Mouse (Mus musculus) embryonic facial prominence, embryonic 13.5 days (tissue): ENCODE measurements around the gene Dpp7. TPM values are rescaled to one million over a fixed set of nuclear protein-coding genes. Genes with fewer than 3 reads are reported as not detected.
A peak's percentile ranks its signal among the peaks of the same experiment; 100 is the strongest.

Experiments used
- ATAC-seq: fragments of 200-750 bp; cut with Nextera tagmentation; 2 replicates; pipeline ENCODE4 v1.8.0; 2017; ENCODE audit warnings: low read depth; ENCODE audit not compliant: insufficient number of reproducible peaks, insufficient read depth, low FRiP score, low TSS enrichment
- H3K27ac ChIP-seq: fragments of 300-500 bp; sonication (generic); 2 replicates; pipeline ENCODE4 v1.5.1; 2015; ENCODE audit warnings: moderate library complexity, mild to moderate bottlenecking, inconsistent platforms
- H3K27me3 ChIP-seq: fragments of 300-500 bp; sonication (generic); 2 replicates; pipeline ENCODE4 v1.6.1; 2015; ENCODE audit warnings: mild to moderate bottlenecking, inconsistent platforms
- H3K36me3 ChIP-seq: fragments of 300-500 bp; sonication (generic); 2 replicates; pipeline ENCODE4 v1.6.1; 2015; ENCODE audit warnings: mild to moderate bottlenecking, inconsistent platforms
- H3K4me1 ChIP-seq: fragments of 300-500 bp; sonication (generic); 2 replicates; pipeline ENCODE4 v1.6.1; 2015; ENCODE audit warnings: inconsistent platforms
- H3K4me2 ChIP-seq: fragments of 300-500 bp; sonication (generic); 2 replicates; pipeline ENCODE4 v1.6.1; 2015; ENCODE audit warnings: moderate library complexity, mild to moderate bottlenecking, inconsistent platforms
- H3K4me3 ChIP-seq: fragments of 300-500 bp; sonication (generic); 2 replicates; pipeline ENCODE4 v1.5.1; 2015; ENCODE audit warnings: mild to moderate bottlenecking, inconsistent platforms
- H3K9ac ChIP-seq: fragments of 300-500 bp; sonication (generic); 2 replicates; pipeline ENCODE4 v1.6.1; 2015; ENCODE audit warnings: mild to moderate bottlenecking, inconsistent platforms
- H3K9me3 ChIP-seq: fragments of 300-500 bp; sonication (generic); 2 replicates; pipeline ENCODE4 v1.6.1; 2016; ENCODE audit warnings: inconsistent platforms
- WGBS: fragments of 180-500 bp; shearing (Covaris S2); methylation state at CpG from one replicate; pipeline ENCODE4 v1.1.7; 2015; ENCODE audit warnings: mixed read lengths; 5-methylcytosine and 5-hydroxymethylcytosine counted together
- polyA plus RNA-seq: library from polyadenylated mRNA; unstranded; fragments of >200 nt; fragmentation: Nextera tagmentation; extraction: Ambion mirVana; gene quantifications from 2 replicates; pipeline ENCODE4 v1.2.1, GENCODE M21; 2015

The Dpp7 gene
- polyA plus RNA-seq: 23.0 and 25.5 TPM in 2 replicates

DNA sequence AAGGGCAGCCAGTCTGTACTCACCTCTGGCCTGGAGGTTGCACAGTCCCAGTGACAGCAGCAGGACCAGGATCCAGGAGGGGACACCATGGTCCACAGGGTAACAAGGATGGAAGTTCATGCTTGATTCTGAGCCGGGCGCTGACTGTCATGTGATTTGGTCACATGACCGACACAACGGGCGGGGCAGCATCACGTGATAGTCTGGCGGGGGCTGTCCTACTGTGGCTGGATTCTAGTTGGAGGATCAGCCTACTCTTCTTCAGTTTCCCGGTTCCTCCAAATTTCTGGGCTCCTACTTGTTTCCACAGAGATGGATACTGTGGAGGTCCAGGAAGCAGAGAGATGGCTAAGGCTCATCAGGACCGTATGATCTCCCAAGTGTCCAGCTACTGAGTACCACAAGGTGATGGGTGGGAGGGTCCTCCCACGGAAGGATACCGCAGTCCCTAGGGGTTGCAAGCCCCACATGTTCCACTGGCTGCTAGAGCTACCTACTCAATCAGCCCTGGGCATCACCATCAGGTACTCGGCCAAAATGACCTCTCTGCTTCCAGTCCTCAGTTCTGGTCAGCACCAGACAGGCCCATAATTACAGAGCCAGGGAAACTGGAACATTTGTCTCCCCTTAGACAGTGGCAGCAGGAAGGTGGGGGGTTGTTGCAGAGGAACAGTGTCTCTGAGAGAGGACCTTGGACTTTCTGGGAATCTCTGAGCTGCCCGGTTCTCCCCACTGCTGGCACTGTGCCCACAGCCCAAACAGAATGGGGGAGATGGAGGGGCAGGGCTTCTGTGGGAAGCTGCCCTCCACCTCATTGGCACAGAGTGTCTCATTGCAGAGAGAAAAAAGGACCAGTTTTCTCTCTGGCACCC lies at the start of gene Dpp7:
Gene Dpp7, minus strand, starts transcription at position 152 of the 872 bp plus-strand sequence.
- Histone ChIP-seq H3K9me3 (no peaks in the 10 kb centered on the region), H3K27ac (no peak within 1 kb of the TSS), H3K36me3 (peaks cover 28% of the 10 kb centered on the region), H3K4me1 (peaks cover 26% of the 10 kb centered on the region), H3K9ac (peak within 1 kb of the TSS; percentile 76), H3K27me3 (no peaks in the 10 kb centered on the region), H3K4me2 (peak within 1 kb of the TSS; percentile 91), H3K4me3 (peak within 1 kb of the TSS; percentile 62)
- 5% methylated on average over 13 of the region's 13 CpGs for WGBS
- ATAC-seq: peak; percentile 62; the same call in 1 of the 2 replicates

DNA sequence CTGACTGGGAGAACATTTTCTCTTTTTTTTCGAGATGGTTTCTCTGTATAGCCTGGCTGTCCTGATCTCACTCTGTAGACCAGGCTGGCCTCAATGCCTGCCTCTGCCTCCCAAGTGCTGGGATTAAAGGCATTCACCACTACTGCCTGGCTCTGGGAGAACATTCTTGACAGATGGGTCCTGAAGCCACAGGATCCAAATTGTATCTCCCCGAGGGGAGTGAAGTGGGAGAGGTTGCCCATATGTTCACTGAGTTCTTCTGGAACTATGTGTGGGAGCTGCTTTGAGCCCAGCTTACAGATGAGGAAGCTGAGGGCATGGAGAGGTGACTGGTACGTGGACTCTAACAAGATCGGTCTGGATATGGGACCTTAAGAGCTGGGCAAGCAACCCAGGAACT lies 47.8 kb upstream of the Dpp7 start:
- Histone ChIP-seq H3K27me3 (peaks cover 72% of the 10 kb centered on the region), H3K9ac (no peak overlapping the region), H3K4me2 (peak overlapping the region; percentile 80), H3K9me3 (no peaks in the 10 kb centered on the region), H3K36me3 (no peaks in the 10 kb centered on the region), H3K4me3 (peak overlapping the region; percentile 63), H3K4me1 (peaks cover 14% of the 10 kb centered on the region; the same call in 1 of the 2 replicates), H3K27ac (no peak overlapping the region)
- 86% methylated on average over 4 of the region's 4 CpGs for WGBS
- no peak for ATAC-seq

DNA sequence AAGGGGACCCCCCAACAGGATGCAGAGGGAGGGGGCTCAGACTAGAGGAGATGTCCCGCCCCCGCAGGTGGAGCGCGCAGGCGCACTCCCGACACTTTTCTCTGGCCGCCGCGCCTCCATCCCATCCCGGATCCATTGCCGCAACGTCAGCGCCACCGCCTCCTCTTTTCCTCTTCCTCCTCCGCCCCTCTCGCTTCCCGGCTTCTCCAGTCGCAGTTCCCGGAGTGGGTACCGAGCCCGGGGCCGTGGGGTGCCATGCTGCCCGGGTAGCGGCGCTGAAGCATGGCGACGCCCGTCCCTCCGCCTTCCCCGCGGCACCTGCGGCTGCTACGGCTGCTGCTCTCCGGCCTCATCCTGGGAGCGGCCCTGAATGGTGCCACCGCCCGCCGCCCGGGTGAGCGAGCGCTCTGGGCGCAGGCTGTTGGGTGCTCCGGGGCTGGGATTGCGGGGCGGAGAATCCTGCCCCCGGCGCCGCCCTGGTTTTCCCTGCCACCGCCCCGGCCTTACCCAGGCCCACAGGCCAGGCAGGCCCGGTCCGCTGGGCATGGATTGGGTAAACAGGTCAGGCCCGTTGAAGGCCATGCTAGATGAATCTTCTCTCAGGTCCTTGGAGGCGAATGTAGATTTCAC lies 46.9 kb upstream of the Dpp7 start:
- WGBS: 2% methylated on average over 53 of the region's 54 CpGs
- Histone ChIP-seq H3K9ac (peak overlapping the region; percentile 74), H3K27me3 (peaks cover 81% of the 10 kb centered on the region), H3K9me3 (no peaks in the 10 kb centered on the region), H3K4me2 (peak overlapping the region; percentile 80), H3K27ac (no peak overlapping the region; the same call in 1 of the 2 replicates), H3K4me1 (peaks cover 14% of the 10 kb centered on the region; the same call in 1 of the 2 replicates), H3K4me3 (peak overlapping the region; percentile 63), H3K36me3 (no peaks in the 10 kb centered on the region)
- ATAC-seq: no peak

DNA sequence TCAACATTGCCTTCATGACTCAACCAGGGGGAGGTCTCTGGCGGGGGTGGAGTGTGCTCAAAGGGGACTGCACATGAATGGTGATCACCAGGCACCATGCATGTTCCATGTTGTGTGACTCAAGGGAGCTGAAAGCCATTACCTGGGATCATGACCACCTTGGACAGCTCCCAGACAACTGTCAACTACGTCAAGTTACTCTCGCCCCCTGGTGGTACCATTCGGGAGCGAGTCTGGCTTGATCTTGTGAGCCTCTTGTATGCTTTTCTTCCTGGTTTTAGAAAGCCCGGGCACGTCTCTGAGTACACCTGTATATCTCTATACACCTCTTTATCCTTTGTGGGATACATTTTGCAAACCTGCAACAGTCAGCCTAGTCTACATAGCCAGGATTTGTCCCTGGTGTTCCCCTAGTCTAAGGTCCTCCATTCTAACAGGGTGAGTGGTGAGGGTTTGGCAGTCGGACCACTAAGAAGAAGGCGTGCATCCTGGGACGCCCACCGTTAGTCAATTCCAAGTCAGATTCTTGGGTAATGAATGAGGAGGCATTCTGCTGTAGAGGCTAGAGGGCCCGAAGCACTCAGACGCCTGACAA lies 46.3 kb upstream of the Dpp7 start:
- Histone ChIP-seq H3K9ac (peak overlapping the region; percentile 74), H3K27me3 (peaks cover 87% of the 10 kb centered on the region), H3K36me3 (no peaks in the 10 kb centered on the region), H3K4me1 (peaks cover 14% of the 10 kb centered on the region; the same call in 1 of the 2 replicates), H3K27ac (no peak overlapping the region; the same call in 1 of the 2 replicates), H3K4me3 (peak overlapping the region; percentile 63), H3K4me2 (peak overlapping the region; percentile 80), H3K9me3 (no peaks in the 10 kb centered on the region)
- ATAC-seq: 0 out of 2 replicates have a peak, but pooled peaks have one; percentile 33
- under 1% methylated on average over 13 of the region's 13 CpGs for WGBS

DNA sequence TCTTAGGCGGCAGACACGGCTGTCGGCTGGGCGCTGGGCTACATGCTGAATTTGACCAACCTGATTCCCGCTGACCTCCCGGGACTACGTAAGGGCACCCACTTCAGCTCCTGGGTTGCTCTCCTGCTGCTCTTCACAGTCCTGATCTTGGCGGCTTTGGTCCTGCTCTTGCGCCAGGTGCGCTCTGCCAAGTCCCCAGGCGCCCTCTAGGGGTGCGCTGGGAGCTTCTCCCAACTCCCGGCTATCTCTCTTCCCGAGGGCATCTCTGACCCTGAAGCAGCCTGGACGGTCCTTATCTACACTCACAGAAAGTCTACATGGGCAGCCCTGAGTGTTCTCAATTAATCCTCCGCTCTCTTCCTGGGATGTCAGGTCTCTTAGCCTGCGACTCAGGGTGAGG lies 44.6 kb upstream of the Dpp7 start:
- H3K27ac ChIP-seq: no peak overlapping the region
- 4% methylated on average over 17 of the region's 17 CpGs for WGBS
- H3K27me3 ChIP-seq: peaks cover 95% of the 10 kb centered on the region
- H3K4me3 ChIP-seq: 0 out of 2 replicates have a peak overlapping the region, but pooled peaks have one; percentile 11
- H3K4me2 ChIP-seq: peak overlapping the region; percentile 37
- H3K4me1 ChIP-seq: peaks cover 23% of the 10 kb centered on the region
- no peaks in the 10 kb centered on the region for H3K36me3 ChIP-seq
- no peak for ATAC-seq
- H3K9ac ChIP-seq: no peak overlapping the region
- no peaks in the 10 kb centered on the region for H3K9me3 ChIP-seq

DNA sequence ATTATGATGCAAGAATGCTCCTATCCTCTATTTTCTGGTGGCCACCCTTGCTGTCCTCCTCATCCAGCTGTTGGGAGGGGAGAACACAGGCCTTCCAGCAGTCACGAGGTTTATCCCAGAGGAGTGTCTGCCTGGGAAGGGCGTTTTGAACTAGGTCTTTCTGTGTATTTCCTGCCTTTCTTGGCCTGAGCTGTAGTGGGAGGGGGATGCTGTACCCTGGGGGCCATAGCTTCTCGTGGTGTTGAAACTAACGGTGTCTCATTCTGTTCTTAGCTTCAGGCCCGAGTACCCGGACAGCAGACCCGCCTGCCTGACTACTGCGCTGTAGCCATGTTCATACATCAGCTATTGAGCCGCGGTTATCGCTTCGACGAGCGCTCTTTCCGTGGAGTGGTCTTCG lies 44.1 kb upstream of the Dpp7 start:
- H3K27ac ChIP-seq: no peak overlapping the region
- H3K36me3 ChIP-seq: no peaks in the 10 kb centered on the region
- H3K4me1 ChIP-seq: peaks cover 26% of the 10 kb centered on the region
- ATAC-seq: no peak
- WGBS: 17% methylated on average over 16 of the region's 16 CpGs
- H3K27me3 ChIP-seq: peaks cover 96% of the 10 kb centered on the region
- 0 out of 2 replicates have a peak overlapping the region, but pooled peaks have one; percentile 11 for H3K4me3 ChIP-seq
- peak overlapping the region; percentile 37 for H3K4me2 ChIP-seq
- H3K9ac ChIP-seq: no peak overlapping the region
- no peaks in the 10 kb centered on the region for H3K9me3 ChIP-seq

DNA sequence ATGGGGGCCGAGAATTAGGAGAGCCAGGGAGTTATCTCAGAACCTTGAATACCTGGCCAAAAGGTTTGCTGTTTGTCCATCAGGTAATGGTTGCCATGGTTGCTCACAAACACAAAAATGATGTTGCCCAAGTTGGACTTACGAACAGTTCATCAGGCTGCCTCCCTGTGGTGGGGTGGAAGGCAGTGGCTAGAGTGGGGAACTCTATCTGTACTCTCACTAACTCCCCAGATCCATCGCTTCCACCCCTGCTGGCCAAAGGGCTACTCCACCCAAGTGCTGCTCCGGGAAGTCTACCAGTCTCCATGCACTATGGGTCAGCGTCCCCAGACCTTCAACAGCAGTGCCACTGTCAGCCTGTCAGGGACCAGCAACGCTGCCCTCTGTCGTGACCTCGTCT lies 42.9 kb upstream of the Dpp7 start, which contains the start of gene Npdc1:
Gene Npdc1, plus strand, starts transcription at position 301 of the 400 bp plus-strand sequence.
- H3K27ac ChIP-seq: no peak within 1 kb of the TSS
- peaks cover 100% of the 10 kb centered on the region for H3K27me3 ChIP-seq
- no peak within 1 kb of the TSS for H3K4me2 ChIP-seq
- no peak within 1 kb of the TSS for H3K9ac ChIP-seq
- WGBS: 67% methylated on average over 8 of the region's 8 CpGs
- H3K4me1 ChIP-seq: peaks cover 32% of the 10 kb centered on the region
- ATAC-seq: no peak
- no peaks in the 10 kb centered on the region for H3K9me3 ChIP-seq
- H3K4me3 ChIP-seq: no peak within 1 kb of the TSS
- H3K36me3 ChIP-seq: no peaks in the 10 kb centered on the region

DNA sequence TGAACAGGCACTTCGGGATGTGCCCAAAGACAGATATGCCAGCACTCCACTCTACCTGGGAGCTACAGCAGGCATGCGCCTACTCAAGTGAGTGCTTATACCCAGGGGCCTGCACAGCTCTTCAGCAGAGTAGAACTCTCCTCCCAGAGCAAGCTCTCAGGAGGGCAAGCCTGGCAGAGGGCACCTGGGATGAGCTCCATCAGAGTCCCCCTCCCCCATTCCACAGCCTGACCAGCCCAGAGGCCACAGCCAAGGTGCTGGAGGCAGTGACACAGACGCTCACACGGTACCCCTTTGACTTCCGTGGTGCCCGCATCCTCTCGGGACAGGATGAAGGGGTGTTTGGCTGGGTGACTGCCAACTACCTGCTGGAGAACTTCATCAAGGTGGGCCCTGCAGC lies 41.9 kb upstream of the Dpp7 start:
- Histone ChIP-seq H3K36me3 (no peaks in the 10 kb centered on the region), H3K27ac (no peak overlapping the region), H3K4me3 (no peak overlapping the region), H3K9ac (no peak overlapping the region), H3K4me1 (peaks cover 32% of the 10 kb centered on the region), H3K27me3 (peaks cover 94% of the 10 kb centered on the region), H3K4me2 (no peak overlapping the region), H3K9me3 (no peaks in the 10 kb centered on the region)
- WGBS: 93% methylated on average over 7 of the region's 7 CpGs
- ATAC-seq: no peak

DNA sequence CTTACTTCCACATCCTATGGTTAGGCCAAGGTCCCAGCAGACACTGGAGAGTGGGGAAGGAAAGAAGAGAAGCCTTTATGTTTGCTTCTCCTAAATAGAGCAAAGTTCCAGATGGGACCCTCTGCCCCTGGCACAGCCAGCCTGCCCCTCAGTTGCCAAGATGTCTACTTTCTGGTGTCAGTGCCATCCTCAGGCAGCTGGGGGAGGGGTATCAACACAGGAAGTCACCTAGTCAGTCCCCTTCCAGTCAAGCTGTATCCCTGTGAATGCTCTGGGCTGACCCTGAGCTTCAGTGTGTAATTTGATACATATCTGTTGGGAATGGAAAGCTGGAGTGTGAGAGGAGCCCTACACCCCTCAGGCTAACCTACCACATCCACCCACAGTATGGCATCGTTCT lies 40.9 kb upstream of the Dpp7 start:
- Histone ChIP-seq H3K9me3 (no peaks in the 10 kb centered on the region), H3K27ac (no peak overlapping the region), H3K4me3 (no peak overlapping the region), H3K4me1 (peaks cover 27% of the 10 kb centered on the region), H3K36me3 (no peaks in the 10 kb centered on the region), H3K4me2 (no peak overlapping the region), H3K27me3 (peaks cover 84% of the 10 kb centered on the region), H3K9ac (no peak overlapping the region)
- WGBS: 24% methylated on average over 1 of the region's 1 CpGs
- ATAC-seq: no peak

DNA sequence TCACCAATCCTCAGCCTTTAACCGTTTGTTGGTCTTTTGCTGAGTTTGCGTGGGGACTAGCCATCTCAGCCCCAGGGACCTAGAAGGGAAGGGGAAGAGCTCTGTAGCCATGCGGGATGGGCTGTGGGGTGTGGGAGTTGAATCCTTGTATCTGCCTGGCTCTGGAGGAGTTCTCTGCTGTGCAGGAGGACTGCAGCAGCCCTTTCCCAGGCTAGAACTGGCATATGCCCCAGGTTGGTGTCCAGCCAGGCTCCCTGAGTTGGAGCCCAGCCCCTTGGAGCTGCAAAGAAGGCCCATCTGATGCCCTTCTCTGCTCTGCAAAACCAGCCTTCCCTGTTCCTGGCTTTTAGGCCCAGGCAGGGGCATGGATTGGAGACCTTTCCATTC lies 40.4 kb upstream of the Dpp7 start:
- peaks cover 27% of the 10 kb centered on the region for H3K4me1 ChIP-seq
- WGBS: 30% methylated on average over 3 of the region's 3 CpGs
- no peak for ATAC-seq
- H3K9ac ChIP-seq: no peak overlapping the region
- peak overlapping the region; percentile 74 for H3K4me2 ChIP-seq
- H3K9me3 ChIP-seq: no peaks in the 10 kb centered on the region
- H3K27ac ChIP-seq: no peak overlapping the region
- peak overlapping the region; percentile 42 for H3K4me3 ChIP-seq
- H3K36me3 ChIP-seq: no peaks in the 10 kb centered on the region
- H3K27me3 ChIP-seq: peaks cover 80% of the 10 kb centered on the region
